Mouse (Mus musculus): ENCODE results near the gene Lap3. TPM values are rescaled to one million over a fixed set of nuclear protein-coding genes. Genes with fewer than 3 reads are reported as not detected.

The Lap3 gene
- polyA plus RNA-seq (2012; rRNA removed) (35.9 and 49.2 TPM in 2 replicates), polyA plus RNA-seq (2014; fragmentation: Nextera tagmentation; extraction: Ambion mirVana) (68.6 and 70.9 TPM in 2 replicates)

- Histone ChIP-seq H3K27me3 (ENCODE audit: control insufficient read depth, insufficient read depth, low read length) (no peaks in the 10 kb centered on the region), H3K4me2 (replicated peaks; ENCODE audit: low read depth, low read length, severe bottlenecking) (peak within 1 kb of the TSS; percentile 63), H3K4me1 (ENCODE audit: control insufficient read depth, insufficient read depth, low read length) (peaks cover 11% of the 10 kb centered on the region), H3K36me3 (ENCODE audit: control insufficient read depth, insufficient read depth, low read length) (peaks cover 22% of the 10 kb centered on the region), H3K27ac (replicated peaks; ENCODE audit: low read depth, low read length) (peak within 1 kb of the TSS; percentile 3; the same call in 1 of the 2 replicates), H3K9ac (ENCODE audit: low read depth, low read length, severe bottlenecking) (peak within 1 kb of the TSS; percentile 84), H3K4me3 (replicated peaks; ENCODE audit: low read length) (peak within 1 kb of the TSS; percentile 77), H3K9me3 (ENCODE audit: control insufficient read depth, low read length) (no peaks in the 10 kb centered on the region)
- TF ChIP-seq POLR2A (IDR thresholded peaks at IDR 0.05; ENCODE audit: borderline replicate concordance, extremely low read depth, insufficient read depth, insufficient read length): peak; percentile 80; the same call in 1 of the 2 replicates
- ATAC-seq (ENCODE audit: low FRiP score, low read depth) (peak; percentile 92), DNase-seq (ENCODE audit: low spot score) (peak; percentile 94)
- WGBS: under 1% methylated on average over 77 of the region's 78 CpGs
Observed at GRCm38 (mm10) chr5:45493191-45494092, at the start of gene Lap3. Gene Lap3, plus strand, starts transcription at chr5:45493374.

GRCm38 (mm10) chr5:45444130-45444832 lies 48.9 kb upstream of the Lap3 start:
- H3K36me3 ChIP-seq (ENCODE audit: control insufficient read depth, insufficient read depth, low read length): peaks cover 9% of the 10 kb centered on the region
- H3K9me3 ChIP-seq (ENCODE audit: control insufficient read depth, low read length): no peaks in the 10 kb centered on the region
- ATAC-seq (ENCODE audit: low FRiP score, low read depth) (peak; percentile 67; the same call in 1 of the 2 replicates), DNase-seq (ENCODE audit: low spot score) (no peak)
- no peak for TF ChIP-seq POLR2A (IDR thresholded peaks at IDR 0.05; ENCODE audit: borderline replicate concordance, extremely low read depth, insufficient read depth, insufficient read length)
- H3K27ac ChIP-seq (replicated peaks; ENCODE audit: low read depth, low read length): no peak overlapping the region
- peaks cover 9% of the 10 kb centered on the region for H3K4me1 ChIP-seq (ENCODE audit: control insufficient read depth, insufficient read depth, low read length)
- no peak overlapping the region for H3K4me2 ChIP-seq (replicated peaks; ENCODE audit: low read depth, low read length, severe bottlenecking)
- no peaks in the 10 kb centered on the region for H3K27me3 ChIP-seq (ENCODE audit: control insufficient read depth, insufficient read depth, low read length)
- WGBS: 74% methylated on average over 8 of the region's 8 CpGs
- H3K9ac ChIP-seq (ENCODE audit: low read depth, low read length, severe bottlenecking): no peak overlapping the region
- no peak overlapping the region for H3K4me3 ChIP-seq (replicated peaks; ENCODE audit: low read length)

- ATAC-seq (ENCODE audit: low FRiP score, low read depth) (no peak), DNase-seq (ENCODE audit: low spot score) (no peak)
- H3K4me2 ChIP-seq (replicated peaks; ENCODE audit: low read depth, low read length, severe bottlenecking): peak overlapping the region; percentile 85; the same call in 1 of the 2 replicates
- TF ChIP-seq POLR2A (IDR thresholded peaks at IDR 0.05; ENCODE audit: borderline replicate concordance, extremely low read depth, insufficient read depth, insufficient read length): no peak
- H3K27ac ChIP-seq (replicated peaks; ENCODE audit: low read depth, low read length): no peak overlapping the region
- H3K4me3 ChIP-seq (replicated peaks; ENCODE audit: low read length): peak overlapping the region; percentile 60
- no peak overlapping the region for H3K9ac ChIP-seq (ENCODE audit: low read depth, low read length, severe bottlenecking)
- H3K36me3 ChIP-seq (ENCODE audit: control insufficient read depth, insufficient read depth, low read length): no peaks in the 10 kb centered on the region
- H3K27me3 ChIP-seq (ENCODE audit: control insufficient read depth, insufficient read depth, low read length): no peaks in the 10 kb centered on the region
- H3K4me1 ChIP-seq (ENCODE audit: control insufficient read depth, insufficient read depth, low read length): peaks cover 11% of the 10 kb centered on the region
- 68% methylated on average over 5 of the region's 5 CpGs for WGBS
- H3K9me3 ChIP-seq (ENCODE audit: control insufficient read depth, low read length): no peaks in the 10 kb centered on the region
Observed at GRCm38 (mm10) chr5:45448676-45449075, 44.5 kb upstream of the Lap3 start.

GRCm38 (mm10) chr5:45449206-45449605 lies 44.0 kb upstream of the Lap3 start:
- WGBS: 1% methylated on average over 8 of the region's 8 CpGs
- H3K36me3 ChIP-seq (ENCODE audit: control insufficient read depth, insufficient read depth, low read length): no peaks in the 10 kb centered on the region
- TF ChIP-seq POLR2A (IDR thresholded peaks at IDR 0.05; ENCODE audit: borderline replicate concordance, extremely low read depth, insufficient read depth, insufficient read length): no peak
- peak overlapping the region; percentile 85 for H3K4me2 ChIP-seq (replicated peaks; ENCODE audit: low read depth, low read length, severe bottlenecking)
- H3K9ac ChIP-seq (ENCODE audit: low read depth, low read length, severe bottlenecking): peak overlapping the region; percentile 72
- H3K9me3 ChIP-seq (ENCODE audit: control insufficient read depth, low read length): no peaks in the 10 kb centered on the region
- H3K27me3 ChIP-seq (ENCODE audit: control insufficient read depth, insufficient read depth, low read length): no peaks in the 10 kb centered on the region
- ATAC-seq (ENCODE audit: low FRiP score, low read depth) (no peak), DNase-seq (ENCODE audit: low spot score) (no peak)
- H3K4me1 ChIP-seq (ENCODE audit: control insufficient read depth, insufficient read depth, low read length): peaks cover 11% of the 10 kb centered on the region
- H3K4me3 ChIP-seq (replicated peaks; ENCODE audit: low read length): peak overlapping the region; percentile 60
- no peak overlapping the region for H3K27ac ChIP-seq (replicated peaks; ENCODE audit: low read depth, low read length)
